Mouse (Mus musculus) brain, embryonic 14.5 days (tissue): ENCODE measurements around the gene 1700023F06Rik.

ENCODE experiments used
- CTCF ChIP-seq: fragments of 200-500 bp; IDR thresholded peaks from 2 replicates; pipeline ENCODE4 v1.5.1; 2012; ENCODE audit warnings: inconsistent platforms, mild to moderate bottlenecking, moderate library complexity, borderline replicate concordance; ENCODE audit not compliant: insufficient read depth, insufficient read length; ENCODE audit errors: extremely low read depth
- POLR2A ChIP-seq: fragments of 200-500 bp; IDR thresholded peaks from 2 replicates; pipeline ENCODE4 v1.6.1; 2012; ENCODE audit warnings: mild to moderate bottlenecking, inconsistent platforms, borderline replicate concordance; ENCODE audit not compliant: poor library complexity, insufficient read depth, insufficient read length, severe bottlenecking; ENCODE audit errors: extremely low read depth

GRCm38 (mm10) chr11:103234447-103234846, 26.1 kb upstream of the 1700023F06Rik start:
- TF ChIP-seq CTCF: no peak
- no peak for TF ChIP-seq POLR2A
